Mouse (Mus musculus) urinary bladder, postnatal 10 days (tissue): Measurements from ENCODE around the gene Efcab9.

Source experiments
- DNase-seq: peaks from one replicate; pipeline ENCODE4 v3.0.0; 2022; ENCODE audit warnings: low spot score

Efcab9 gene

DNA sequence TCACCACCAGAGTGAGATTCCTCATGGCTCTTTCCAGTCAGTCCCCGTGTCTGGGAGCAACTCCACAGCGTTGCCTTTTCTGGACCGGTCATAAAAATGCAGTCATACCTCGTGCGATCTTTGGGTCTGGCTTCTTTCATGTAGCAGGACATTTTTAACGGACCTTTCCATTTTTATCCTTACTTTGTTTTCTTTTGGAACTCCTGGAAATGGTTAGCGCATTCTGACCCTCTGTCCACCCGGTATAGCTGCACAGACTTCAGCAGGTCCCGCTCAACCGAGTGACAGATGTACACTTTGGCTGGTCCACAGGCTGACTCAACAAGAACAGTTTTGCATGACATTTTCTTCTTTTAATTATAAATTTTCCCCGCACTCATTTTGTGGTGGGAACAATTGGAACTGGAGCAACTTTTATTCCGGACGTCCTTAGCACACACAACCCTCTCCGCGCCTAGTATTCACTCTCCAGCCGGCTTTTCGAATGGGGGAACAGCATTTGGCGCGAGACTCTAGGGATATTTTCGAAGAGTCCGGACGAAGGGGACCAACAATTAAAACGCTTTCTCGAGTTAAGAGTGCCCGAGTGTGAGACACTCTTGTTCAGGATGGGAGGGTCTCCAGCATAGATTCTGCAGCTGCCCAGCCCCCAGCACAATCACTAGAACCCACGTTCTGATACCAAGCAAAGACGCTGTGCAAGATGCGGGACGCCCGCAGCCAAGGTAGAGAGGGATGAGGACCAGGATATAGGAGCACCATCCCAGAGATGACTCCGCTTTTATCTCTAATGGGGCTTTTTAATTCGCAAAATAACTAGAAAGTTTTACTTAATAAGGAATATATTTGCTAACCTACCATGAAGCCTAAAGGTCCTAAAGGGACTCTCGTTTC lies at the start of gene Efcab9:
Efcab9 (minus strand) TSS at position 211 of the 894 bp plus-strand sequence.
- DNase-seq: no peak

DNA sequence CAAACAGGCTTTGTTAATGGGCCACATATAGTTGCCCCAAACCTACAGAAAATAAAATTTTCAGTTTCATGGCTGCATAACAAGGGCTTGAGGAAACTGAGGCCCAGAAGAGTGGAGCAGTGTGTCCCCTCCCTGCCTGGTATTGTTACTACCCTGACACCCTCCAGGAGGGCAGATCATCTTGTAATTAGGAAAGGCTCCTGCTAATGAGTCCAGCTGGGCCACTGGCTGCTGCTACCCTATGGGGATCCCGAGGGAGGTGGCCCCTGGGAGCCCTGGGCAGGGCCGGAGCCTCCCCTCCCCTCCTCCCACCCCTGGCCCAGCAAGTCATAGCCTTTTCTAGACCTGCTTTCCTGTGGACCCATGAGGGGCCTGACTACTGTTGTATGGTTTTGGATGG lies 49.1 kb upstream of the Efcab9 start:
- DNase-seq: no peak

DNA sequence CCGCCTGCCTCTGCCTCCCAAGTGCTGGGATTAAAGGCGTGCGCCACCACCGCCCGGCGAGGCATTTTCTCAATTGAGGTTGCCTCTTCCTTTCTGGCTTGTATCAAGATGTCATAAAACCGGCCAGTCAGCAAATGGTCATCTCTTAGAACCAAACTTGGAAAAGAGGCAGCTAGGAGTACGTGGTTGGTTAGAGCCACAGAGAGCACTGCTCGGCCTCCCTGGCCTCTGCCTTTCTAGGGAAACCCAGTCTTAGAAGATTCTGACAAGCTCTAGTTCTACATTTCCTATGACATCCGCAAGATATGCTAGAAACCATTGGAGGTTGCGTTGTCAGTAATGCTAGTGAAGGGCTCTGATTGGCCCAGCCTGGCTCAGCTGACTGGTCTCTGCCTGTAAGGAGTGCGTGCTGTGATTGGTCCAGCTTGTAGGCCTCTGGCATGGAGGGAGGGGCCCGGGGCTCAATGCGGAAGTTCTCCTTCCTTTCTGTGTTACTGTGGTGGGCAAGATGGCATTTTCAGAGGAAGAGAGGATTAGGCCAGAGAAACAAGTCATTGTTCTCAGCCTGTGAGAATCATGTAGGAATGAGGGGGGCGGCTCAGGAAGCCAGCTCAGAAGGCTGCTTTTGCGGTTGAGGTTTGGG lies 48.5 kb upstream of the Efcab9 start:
- no peak for DNase-seq

DNA sequence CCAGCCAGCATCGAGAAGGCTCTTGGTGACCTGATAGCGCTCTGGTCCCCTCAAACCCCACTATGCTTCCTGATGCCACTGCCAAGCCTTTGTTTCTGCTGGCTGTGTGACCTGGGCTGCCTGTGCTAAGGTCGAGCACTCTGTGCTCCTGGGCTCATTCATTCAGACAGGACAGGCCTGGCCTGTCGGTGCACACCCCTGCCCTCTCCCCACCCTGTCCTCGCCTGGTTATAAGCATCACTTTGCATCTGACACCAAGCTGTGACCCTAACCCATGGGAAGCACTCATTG lies 44.8 kb upstream of the Efcab9 start:
- no peak for DNase-seq

DNA sequence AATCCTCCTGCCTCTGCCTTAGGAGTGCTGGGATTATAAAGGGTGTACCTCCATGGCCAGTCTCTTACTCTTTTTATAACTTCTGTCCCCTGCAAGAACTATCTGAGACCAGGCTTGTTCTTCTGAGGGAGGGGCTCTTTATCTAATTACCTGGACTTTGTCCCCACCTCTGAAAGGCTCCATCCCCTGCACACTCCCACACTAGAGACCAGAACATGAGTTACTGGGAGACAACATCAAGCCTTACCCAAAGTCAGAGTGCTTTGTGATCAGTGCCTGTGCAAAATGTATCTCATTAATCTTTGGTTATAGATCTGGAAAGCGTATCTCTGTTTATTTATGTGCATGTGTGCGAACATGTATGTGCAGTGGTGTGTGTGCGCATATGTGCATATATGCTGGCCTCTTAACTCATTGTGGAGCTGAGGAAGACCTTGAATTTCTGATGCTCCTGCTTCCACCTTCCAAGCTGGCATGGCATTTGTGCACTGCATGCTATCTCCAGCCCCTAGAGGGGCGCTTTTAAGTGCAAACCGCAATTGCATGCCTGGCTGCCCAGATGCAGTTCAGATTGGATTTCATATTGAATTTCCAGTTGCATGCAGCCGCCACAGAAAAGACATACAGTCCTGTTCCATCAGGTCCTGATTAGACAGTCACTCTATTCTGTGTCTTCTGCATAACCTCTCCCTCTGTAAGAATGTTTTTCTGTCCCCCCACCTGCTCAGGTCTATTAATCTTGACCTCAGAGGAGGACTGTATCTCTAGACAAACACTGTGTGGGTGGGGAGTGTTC lies 44.3 kb upstream of the Efcab9 start:
- no peak for DNase-seq

DNA sequence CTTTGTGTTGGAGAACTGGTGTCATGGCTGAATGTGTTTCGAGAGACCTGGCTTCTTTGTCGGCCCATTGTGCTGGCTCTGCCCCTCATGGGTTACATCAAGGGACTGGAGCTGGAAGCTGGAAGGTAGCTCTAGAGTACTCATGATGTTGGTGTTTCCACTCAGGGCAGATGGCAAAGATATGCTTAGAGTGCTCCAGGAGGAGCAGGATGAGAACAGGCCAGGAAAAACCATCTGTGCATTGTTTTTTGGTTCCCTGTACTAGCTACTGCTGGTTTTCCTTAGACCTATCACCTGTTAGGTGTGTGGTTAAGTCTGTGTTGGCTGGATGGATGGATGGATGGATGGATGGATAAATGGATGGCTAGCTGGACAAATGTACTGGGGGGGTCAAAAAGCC lies 41.8 kb upstream of the Efcab9 start:
- no peak for DNase-seq

DNA sequence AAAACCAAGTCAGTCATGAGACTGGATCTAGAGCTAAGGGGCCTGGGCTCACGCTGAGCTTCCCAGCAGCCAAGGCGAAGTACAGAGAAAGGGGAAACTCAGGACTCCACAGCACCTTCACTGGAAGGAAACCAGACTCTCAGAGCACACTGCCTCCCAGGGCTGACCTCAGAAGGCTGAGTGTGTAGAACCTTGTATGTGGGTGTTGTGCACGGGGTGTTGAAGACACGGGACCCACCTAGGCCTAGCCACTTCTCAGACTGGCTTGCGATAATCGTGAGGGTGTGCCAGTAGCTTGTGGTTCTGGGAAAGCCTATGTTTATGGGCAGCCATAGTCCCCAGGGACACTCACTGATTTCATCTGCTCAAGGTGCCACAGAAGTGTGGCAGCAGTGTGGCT lies 39.2 kb upstream of the Efcab9 start:
- DNase-seq: no peak

DNA sequence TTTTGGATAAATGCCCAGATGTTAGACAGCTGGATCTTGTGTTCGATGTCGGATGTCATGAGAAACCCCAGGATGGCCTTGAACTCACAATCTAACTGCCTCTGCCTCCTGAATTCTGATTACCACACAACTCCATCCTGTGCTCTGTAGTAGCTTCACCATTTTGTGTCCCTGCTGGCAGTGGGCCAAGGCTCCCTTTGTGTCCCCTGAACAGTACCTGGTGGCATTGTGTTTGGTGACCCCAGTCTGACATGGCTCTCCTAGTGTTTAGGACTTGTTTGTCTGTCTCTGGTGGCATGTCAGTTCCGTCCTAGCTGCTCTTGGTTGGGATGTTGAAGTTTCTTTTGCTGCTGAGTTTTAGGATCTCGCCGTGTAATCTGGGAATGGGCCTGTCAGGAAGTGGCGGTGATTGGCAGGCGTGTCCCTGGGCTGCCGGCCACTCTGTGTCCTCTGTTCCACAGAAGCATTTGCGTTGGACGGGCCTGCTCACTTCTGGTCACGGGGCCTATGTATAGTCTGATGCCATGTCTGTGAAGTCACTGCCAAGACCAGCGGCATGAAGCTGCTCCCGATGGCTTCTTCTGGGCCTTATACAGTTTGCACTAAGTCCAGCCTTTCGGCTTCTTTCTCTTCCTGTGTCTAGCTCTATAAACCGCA lies 36.9 kb upstream of the Efcab9 start:
- DNase-seq: no peak

DNA sequence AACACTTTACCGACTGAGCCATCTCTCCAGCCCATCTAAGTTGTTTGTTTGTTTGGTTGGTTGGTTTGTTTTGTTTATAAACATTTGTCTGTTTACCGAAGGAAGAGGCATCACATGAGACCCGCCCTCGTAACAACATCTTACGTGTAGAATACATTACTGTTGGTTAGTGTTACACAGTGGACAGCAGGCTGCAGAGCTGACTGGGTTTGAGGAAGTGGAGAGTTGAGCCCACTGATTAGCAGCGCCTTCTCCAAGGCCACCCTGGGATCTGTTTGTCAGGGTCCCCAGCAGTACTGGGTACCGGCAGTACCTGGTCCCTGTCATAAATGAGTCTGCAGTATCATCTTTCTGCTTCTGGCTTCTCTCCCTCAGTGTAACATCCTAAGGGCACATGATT lies 36.2 kb upstream of the Efcab9 start:
- DNase-seq: no peak

DNA sequence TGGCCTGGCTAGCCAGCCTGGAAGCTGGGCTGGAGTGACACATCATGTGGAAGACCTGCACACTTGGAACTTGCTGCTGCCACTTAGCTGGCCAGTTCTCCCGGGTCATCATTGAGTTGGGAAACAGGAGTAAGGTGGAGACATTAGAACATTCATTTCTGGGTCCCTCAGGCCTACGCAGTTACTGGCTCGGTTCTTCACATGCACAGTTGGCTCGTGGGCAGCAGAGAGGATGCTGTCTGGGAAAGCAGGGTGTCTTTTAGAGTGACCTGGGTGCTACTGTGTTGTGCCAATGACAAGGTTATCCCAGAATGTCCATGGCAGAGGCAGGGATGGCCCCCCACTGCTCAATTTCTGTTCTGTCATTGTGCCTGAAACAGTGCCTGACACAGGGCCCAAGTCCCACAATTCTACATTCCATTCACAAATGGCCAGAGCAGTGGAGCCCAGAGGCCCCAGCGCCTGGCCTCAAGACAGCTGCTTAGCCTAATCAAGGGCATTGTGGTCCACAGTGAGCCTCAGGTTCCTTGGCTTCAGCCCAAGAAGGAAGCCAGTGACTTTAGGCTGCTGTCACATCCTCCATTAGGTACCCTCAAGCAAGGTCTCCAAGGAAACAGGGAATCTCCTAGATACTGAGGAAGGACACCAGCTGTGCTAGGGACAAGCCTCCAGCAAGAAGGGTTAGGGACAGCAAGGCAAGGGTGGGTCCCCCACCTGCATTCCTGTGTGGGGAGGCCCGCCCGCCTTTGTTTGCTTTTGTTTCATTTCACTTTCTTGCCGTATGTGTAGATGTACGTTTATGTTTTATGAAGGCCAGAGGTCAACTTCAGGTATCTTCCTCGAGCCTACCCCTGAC lies 35.3 kb upstream of the Efcab9 start:
- DNase-seq: no peak

DNA sequence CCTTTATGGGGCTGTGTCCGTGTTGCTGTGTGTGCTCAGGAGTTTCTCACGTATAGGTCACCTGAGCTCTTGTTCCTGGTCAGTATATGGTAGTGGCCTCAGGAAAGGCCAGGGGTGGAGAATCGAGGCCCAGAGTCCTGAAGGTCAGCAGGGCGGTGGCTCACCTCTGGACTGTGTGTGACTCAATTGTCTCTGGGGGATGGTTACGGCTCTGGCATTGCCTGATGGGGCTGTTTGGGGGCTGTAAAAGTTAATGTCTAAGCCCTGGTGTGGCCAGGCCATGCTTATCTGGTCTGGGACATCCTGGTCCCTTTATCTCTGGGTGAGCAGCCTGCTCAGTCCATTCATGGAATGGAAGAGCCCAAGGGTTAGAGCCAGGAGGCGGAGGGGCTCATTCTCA lies 34.3 kb upstream of the Efcab9 start:
- no peak for DNase-seq

DNA sequence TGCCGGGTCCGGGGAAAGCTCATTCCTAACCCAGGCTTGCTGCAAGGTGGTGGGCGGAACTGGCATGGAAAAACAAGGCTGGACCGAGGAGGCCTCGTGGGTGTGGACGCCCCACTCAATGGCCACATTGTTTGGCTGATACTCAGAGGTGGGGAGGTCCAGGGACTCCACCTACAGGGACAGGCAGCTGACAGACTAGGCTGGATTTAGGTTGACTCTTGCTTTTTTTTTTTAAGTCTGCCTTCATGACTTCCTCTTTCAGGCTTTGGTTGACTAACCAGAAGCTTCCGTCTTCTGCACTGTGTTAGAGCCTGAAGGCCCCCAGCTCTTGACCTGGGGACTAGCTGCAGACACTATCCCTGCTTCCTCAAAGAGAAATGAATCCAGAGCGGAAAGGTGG lies 33.2 kb upstream of the Efcab9 start:
- no peak for DNase-seq

DNA sequence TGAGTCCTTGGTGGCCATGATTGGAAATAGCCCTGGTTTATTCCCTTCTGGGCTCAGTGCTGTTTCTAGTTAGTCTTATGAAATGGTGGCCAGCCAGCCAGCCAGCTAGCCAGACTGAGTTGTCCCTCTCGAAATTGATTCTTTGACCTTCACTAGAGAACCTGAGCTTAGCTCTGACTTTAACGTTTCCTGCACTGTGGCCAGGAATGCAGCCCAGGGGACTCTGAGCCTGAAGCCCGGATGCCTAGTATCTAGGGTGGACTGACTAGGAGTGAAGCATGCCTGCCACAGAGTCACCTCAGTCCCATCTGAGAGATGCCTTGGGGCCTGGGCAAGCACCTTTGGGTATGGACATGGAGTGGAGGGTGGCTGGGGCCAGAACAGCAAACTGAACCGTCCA lies 32.7 kb upstream of the Efcab9 start:
- no peak for DNase-seq

DNA sequence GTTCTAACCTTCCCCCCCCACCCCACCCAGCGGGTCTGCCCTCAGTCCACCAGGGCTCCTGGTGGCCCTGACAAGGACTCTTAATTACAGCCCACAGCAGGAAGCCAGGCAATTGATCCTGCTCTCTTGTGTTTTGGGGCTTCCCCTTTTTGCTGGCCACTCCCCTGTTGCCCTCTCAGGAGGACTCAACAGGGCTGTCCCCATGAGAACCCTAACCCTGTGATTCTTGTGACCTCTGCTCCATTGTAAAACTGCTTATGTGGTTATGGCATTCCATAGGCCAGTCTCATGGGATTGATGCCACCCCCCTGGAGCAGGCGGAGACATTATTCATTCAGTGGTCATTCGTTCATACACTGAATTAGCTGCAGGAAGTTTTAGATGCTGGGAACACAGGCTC lies 31.8 kb upstream of the Efcab9 start:
- no peak for DNase-seq

DNA sequence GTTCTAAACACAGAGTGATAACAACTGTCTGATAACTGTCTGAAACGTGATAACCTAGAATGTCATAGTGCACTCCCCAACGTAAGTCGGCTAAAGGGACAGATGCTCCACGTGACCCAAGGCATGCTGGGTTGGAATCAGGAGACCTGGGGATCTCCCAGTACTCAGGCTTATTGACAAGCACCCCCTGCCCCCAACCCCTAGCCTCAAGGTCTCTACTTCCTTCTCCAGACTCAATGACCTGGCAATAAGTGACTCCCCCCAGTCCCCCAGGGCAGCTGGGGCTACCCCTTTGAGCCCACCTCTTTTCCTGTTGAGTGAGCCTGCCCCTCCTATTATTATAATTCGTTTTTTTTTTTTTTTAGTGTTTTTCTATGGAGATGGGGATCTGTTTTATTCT lies 30.8 kb upstream of the Efcab9 start:
- no peak for DNase-seq

DNA sequence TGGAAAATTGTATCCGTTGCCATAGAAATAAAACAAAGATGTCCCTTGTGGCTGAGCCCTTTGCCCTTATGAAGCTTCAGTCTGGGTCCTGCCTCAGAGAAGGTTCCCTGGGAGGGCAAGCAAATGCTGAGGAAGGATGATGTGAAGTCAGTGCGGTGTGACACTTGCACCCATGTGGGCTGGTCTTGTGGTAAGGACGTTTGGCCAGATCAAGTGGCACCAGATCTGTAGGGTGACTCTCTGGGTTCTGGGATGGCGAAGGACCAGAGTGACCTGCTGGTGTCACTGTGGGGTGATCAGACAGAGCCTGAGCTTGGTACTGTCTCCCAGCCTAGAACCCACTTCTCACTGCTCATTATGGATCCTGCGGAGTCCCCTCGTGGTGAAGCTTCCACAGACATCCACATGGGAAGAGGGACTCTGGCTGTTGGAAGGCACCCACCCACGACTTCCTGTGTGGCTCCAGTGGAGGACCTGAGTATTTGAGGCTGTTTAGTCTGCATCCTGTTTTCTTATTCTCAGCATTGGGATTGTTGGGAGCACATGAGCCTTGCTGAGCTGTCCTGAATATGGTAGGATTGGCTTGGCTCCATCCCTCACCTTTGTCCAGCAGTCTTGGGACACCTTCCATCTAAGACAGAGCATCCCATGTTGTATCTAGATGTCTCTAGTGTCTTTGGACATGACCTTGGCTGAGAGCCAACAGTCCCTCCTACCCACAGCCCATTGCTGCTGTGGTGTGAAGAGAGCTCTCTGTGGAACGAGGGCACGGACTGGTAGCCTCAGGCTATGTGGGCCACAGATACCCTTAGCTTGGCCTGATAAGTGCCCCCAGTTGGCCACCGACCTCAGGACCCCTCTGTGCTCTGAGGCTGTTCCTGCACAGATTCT lies 29.8 kb upstream of the Efcab9 start:
- DNase-seq: no peak

DNA sequence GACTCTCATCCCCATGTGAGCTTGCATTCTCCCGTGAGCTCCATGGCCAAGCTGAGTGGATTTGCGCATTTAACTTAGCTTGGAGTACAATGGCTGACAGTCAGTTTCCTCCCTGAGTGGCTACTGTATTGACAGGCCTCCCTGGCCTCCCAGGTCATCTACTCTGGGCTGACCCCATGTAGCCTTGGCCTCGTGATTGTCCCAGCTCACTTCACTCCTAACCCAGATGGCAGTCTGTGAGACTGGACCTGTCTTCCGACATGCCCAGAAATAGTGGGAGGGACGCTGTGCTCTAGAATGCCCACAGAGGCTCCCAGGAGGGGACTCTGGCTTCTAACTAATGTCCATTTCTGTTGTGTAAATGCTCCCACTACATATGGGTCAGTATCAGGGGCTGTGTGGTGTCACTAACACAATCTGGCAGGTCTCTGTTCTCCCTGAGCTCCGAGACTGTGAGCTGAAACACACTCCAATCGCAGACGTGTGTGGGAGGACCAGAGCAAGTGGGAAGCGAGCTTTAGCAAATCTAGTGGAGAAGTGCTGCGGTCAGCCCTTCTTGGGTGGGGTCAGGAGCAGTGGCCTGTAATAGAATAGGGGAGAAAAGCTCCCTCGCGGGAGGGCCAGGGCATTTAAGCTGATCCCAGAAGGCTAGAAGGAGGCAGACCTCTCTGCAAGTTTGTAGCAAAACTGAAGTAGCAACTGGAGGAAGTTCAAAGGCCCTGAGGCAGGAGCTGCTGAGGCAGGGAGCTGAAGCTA lies 28.3 kb upstream of the Efcab9 start:
- DNase-seq: no peak

DNA sequence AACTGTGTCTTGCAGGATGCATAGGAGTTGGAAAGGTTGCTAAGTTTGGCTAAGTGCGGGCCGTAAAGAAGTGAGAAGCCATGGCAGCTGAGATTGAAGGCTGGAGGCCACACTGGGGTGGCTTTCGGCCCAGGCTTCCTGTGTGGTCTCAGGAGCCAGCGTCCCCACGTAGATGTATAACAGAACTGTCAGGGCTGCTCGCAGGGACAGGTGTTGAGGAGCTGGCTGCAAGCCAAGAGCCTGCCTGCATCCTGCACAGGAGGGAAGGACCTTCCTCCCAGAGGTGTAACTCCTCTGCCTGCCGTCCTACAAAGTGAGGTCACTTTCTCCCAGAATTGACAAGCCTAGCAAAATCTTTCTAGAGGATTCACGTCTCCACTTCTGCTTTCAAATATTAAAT lies 26.8 kb upstream of the Efcab9 start:
- DNase-seq: no peak

DNA sequence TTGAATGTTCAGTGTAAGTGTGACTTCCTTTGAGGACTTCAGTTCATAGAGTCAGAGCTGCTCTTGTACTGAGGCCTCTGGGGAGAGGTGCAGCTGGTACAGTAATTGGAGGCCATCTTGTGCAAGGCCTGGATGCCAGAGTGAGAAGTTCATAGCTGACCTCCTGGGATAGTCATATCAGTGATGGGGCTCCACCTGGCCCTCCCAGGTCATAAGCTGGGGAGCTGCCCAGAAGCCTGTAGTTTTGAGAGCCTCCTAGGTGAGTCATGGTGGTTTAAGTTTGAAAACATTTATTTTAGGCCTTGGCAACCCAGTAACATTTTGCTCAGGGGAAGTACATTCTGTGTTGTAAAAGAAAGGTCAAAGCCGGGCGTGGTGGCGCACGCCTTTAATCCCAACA lies 26.1 kb upstream of the Efcab9 start:
- no peak for DNase-seq
